Mouse (Mus musculus): Measurements from ENCODE around the gene Psmd5.
A peak's percentile ranks its signal among the peaks of the same experiment; 100 is the strongest.
"Not testable (repeated sequence)": the region's sequence is repeated elsewhere in the genome, so short reads cannot be mapped to it uniquely, and the experiment has no call there.

Psmd5 gene

GRCm38 (mm10) chr2:34825827-34826459 is 48.8 kb downstream of the Psmd5 start, which contains the start of gene Fbxw2:
TSS of gene Fbxw2 (minus strand) at chr2:34826311.
- DNase-seq: peak; percentile 94

GRCm38 (mm10) chr2:34818492-34818891 is 56.3 kb downstream of the Psmd5 start:
- no peak for DNase-seq

- not testable (repeated sequence) for DNase-seq
These were observed 58.9 kb downstream of the Psmd5 start for GRCm38 (mm10) chr2:34815893-34816292.

GRCm38 (mm10) chr2:34812706-34813105 is 62.1 kb downstream of the Psmd5 start:
- no peak for DNase-seq

GRCm38 (mm10) chr2:34810775-34811174 is 64.0 kb downstream of the Psmd5 start:
- DNase-seq: no peak

- DNase-seq: no peak
These were observed 65.2 kb downstream of the Psmd5 start for GRCm38 (mm10) chr2:34809568-34809967.

- DNase-seq: no peak
These were observed 66.7 kb downstream of the Psmd5 start for GRCm38 (mm10) chr2:34808057-34808456.

GRCm38 (mm10) chr2:34805364-34805950 is 69.3 kb downstream of the Psmd5 start:
- no peak for DNase-seq

GRCm38 (mm10) chr2:34804815-34805214 is 70.0 kb downstream of the Psmd5 start:
- no peak for DNase-seq

GRCm38 (mm10) chr2:34804172-34804571 is 70.6 kb downstream of the Psmd5 start:
- DNase-seq: no peak

- no peak for DNase-seq
These were observed 71.0 kb downstream of the Psmd5 start for GRCm38 (mm10) chr2:34803746-34804145.

GRCm38 (mm10) chr2:34802565-34803245 is 72.1 kb downstream of the Psmd5 start:
- DNase-seq: not testable (repeated sequence)

GRCm38 (mm10) chr2:34801516-34802482 is 73.0 kb downstream of the Psmd5 start:
- DNase-seq: peak; percentile 98

- DNase-seq: no peak
These were observed 74.4 kb downstream of the Psmd5 start for GRCm38 (mm10) chr2:34800371-34800770.

All from right cerebral cortex, postnatal 25 days (tissue).